Mouse (Mus musculus): ENCODE measurements around the gene Abcc8. TPM values are rescaled to one million over a fixed set of nuclear protein-coding genes. Genes with fewer than 3 reads are reported as not detected.

Gene Abcc8
- total RNA-seq, 2 experiments from 2014 or later, result 3.2 to 6.2 TPM

DNA sequence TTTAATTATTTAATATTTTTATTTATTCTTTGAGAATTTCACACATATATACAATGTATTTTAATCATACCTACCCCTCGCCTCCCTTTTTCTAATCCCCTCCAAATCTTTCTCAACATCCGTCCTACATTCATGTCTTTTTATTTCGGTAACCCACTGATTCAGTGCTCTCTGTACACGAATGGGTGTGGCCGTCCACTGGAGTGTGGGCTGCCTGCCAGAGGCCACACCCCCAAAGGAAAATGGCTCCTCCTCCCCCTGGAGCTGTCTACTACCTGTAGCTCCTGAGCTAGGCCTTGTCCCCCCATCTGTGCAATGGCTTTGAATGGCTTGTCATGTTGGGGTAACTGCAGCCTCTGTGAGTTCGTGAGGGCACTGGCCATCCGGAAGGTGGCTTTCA, 103.0 kb downstream of the Abcc8 start:
- intact Hi-C loops (cut with DNase I), result no loop called here
- DNase-seq, result no peak

DNA sequence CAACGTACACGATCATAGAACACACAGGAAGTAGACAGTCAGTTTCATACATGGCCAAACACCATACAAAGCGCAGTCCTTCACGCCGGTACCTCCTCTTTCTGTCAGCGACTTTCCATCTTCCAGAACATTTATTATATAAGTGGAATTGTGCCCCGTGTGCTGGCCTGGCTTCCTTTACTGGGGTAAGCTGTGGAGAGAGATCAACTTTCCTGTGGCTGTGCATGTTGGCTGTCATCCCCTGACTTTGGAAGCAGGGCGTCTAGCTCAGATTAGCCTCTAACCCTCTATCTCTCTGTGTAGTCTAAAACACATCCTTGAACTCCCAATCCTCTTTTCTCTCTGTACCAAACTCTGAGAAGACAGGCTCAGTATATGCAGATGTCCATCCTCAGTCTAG, 111.0 kb downstream of the Abcc8 start:
- intact Hi-C loops (cut with DNase I), result no loop called here
- DNase-seq, result peak in 1 of 2 experiments; percentile 15

DNA sequence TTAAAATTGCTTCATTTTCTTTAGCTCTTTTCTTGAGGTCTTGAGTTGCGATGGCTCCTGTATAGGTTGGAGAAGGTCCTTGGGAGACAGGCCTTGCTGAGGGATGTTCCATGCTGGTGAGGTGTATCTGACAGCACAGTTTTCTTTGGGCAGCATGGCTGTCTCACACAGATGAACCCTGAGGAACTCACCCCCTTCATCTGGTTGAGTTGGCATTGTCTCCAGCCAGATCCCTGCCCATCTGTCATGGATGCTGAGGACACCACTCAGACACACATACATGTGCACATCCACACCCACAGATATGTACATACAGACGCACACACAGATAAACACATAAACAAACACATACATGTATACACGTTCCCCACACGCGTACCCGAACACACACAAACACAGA, 116.5 kb downstream of the Abcc8 start:
- intact Hi-C loops (cut with DNase I), result no loop called here

DNA sequence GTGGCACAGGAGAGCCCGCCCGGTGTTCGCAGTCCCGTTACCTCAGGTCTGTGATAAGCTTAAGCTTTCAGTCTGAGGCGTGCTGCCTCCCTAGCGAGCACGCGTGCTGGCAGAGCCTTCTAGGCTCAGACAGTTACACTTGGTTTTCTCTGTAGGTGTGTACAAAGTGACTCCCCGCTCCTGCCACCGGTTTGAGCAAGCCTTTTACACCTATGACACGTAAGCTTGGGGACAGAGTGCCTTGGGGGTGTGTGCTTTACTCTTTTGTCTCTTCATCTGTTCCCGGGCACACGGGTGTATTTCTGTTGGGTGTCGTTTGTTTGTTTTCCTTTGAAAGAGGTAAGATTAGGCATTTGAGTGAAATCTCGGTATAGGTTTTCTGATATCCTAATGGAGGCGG, 118.2 kb downstream of the Abcc8 start:
- DNase-seq, result no peak
- intact Hi-C loops (cut with DNase I), result no loop called here

More for the DNA sequence above, 116.5 kb downstream of the Abcc8 start:
- DNase-seq, result no peak

GRCm38 (mm10) chr7:46060688-46061087, 119.1 kb downstream of the Abcc8 start:
- intact Hi-C loops (cut with DNase I), result no loop called here
- DNase-seq, result no peak

DNA sequence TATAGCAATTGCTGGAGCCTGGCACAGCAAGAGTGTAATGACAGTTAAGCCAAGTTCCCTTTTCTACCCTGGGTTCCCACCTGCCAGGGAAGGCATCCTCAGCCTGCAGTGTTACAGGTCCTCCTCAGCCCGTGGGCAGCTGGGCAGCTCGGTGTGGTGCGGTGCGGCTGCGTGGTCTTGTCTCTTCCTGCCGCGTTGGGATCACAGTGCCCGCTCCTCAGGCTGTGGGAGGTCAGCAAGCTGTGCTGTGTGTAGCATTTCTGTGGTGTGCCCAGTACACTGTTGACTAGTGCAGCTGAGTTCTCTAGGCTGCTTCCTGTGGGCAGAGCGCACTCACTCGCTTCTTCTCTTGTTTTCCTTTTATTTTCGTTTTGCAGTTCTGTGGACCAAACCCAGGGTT, 121.0 kb downstream of the Abcc8 start:
- no peak for DNase-seq
- intact Hi-C loops (cut with DNase I), result no loop called here

Other genes starting within 250 kb of the Abcc8 start
- not detected for gene Abcc6, start 149.7 kb downstream of the Abcc8 start, total RNA-seq (2021)
- gene Nomo1, start 146.3 kb downstream of the Abcc8 start, total RNA-seq (2021), result 10 to 100 TPM; 54.5 to 66.7 TPM
- gene Kcnj11, start 79.3 kb downstream of the Abcc8 start, total RNA-seq (2021), result 10 to 100 TPM; 93.5 to 99.5 TPM
- gene Ush1c, start 58.5 kb upstream of the Abcc8 start, total RNA-seq (2021), result 1 to 10 TPM; 5.3 to 9.1 TPM
- gene Otog, start 61.0 kb upstream of the Abcc8 start, total RNA-seq (2021), result under 1 TPM; 0.15 to 0.89 TPM
- gene Myod1, start 196.4 kb upstream of the Abcc8 start, total RNA-seq (2021), result 10 to 100 TPM; 12.6 to 19.8 TPM
- gene Kcnc1, start 216.5 kb upstream of the Abcc8 start, total RNA-seq (2021), result 10 to 100 TPM; 51.6 to 54.2 TPM